Mouse (Mus musculus) lung, postnatal 0 days (tissue): ENCODE results near the gene Igsf8. TPM values are rescaled to one million over a fixed set of nuclear protein-coding genes. Genes with fewer than 3 reads are reported as not detected.

Experiments
- ATAC-seq: fragments of 200-750 bp; cut with Nextera tagmentation; 2 replicates; pipeline ENCODE4 v1.8.0; 2017; ENCODE audit warnings: moderate library complexity
- DNase-seq: peaks from one replicate; pipeline ENCODE4 v3.0.0-alpha.2; 2016; ENCODE audit warnings: low spot score
- H3K27ac ChIP-seq: fragments of 300-500 bp; sonication (generic); 2 replicates; pipeline ENCODE4 v1.5.1; 2014; ENCODE audit warnings: antibody characterized with exemption, mild to moderate bottlenecking, low read length, mixed read lengths
- H3K27me3 ChIP-seq: fragments of 300-500 bp; sonication (generic); replicated peaks from 2 replicates; pipeline ENCODE4 v1.6.1; 2014; ENCODE audit warnings: low read length, mixed read lengths; ENCODE audit not compliant: insufficient read depth
- H3K36me3 ChIP-seq: fragments of 300-500 bp; sonication (generic); 2 replicates; pipeline ENCODE4 v1.6.1; 2014; ENCODE audit warnings: low read length, mixed read lengths; ENCODE audit not compliant: insufficient read depth
- H3K4me1 ChIP-seq: fragments of 300-500 bp; sonication (generic); 2 replicates; pipeline ENCODE4 v1.6.1; 2014; ENCODE audit warnings: antibody characterized with exemption, low read depth, low read length, mixed read lengths; ENCODE audit not compliant: insufficient read depth
- H3K4me2 ChIP-seq: fragments of 300-500 bp; sonication (generic); replicated peaks from 2 replicates; pipeline ENCODE4 v1.6.1; 2014; ENCODE audit warnings: low read depth, mild to moderate bottlenecking, low read length, moderate library complexity, mixed read lengths
- H3K4me3 ChIP-seq: fragments of 300-500 bp; sonication (generic); 2 replicates; pipeline ENCODE4 v1.5.1; 2014; ENCODE audit warnings: low read depth, low read length
- H3K9ac ChIP-seq: fragments of 300-500 bp; sonication (generic); replicated peaks from 2 replicates; pipeline ENCODE4 v1.6.1; 2014; ENCODE audit warnings: low read depth, mild to moderate bottlenecking
- H3K9me3 ChIP-seq: fragments of 300-500 bp; sonication (generic); 2 replicates; pipeline ENCODE4 v1.6.1; 2016; ENCODE audit warnings: low read length, mixed read lengths
- CTCF ChIP-seq: IDR thresholded peaks from 2 replicates; pipeline ENCODE4 v1.5.1; 2016; ENCODE audit warnings: antibody characterized with exemption, mild to moderate bottlenecking
- EP300 ChIP-seq: IDR thresholded peaks from 2 replicates; pipeline ENCODE4 v1.6.1; 2016; ENCODE audit warnings: antibody characterized with exemption, mild to moderate bottlenecking, control low read depth
- WGBS: fragments of 180-500 bp; shearing (Covaris S2); extraction: QIAGEN DNeasy Blood & Tissue Kit; methylation state at CpG from one replicate; pipeline ENCODE4 v1.1.7; 2014; 5-methylcytosine and 5-hydroxymethylcytosine counted together
- polyA plus RNA-seq: library from polyadenylated mRNA; unstranded; fragments of >200 nt; fragmentation: Nextera tagmentation; extraction: Ambion mirVana; gene quantifications from 2 replicates; pipeline ENCODE4 v1.2.1, GENCODE M21; 2015

Gene Igsf8
- polyA plus RNA-seq, 1 experiment from 2014 or later, result 30.0 TPM

- TF ChIP-seq CTCF (no peak), EP300 (no peak)
- no peaks in the 10 kb centered on the region for H3K9me3 ChIP-seq
- H3K4me2 ChIP-seq, result no peak overlapping the region
- H3K4me1 ChIP-seq, result no peaks in the 10 kb centered on the region; the same call in 1 of the 2 replicates
- H3K36me3 ChIP-seq, result no peaks in the 10 kb centered on the region
- WGBS, result 81% methylated on average over 13 of the region's 13 CpGs
- H3K4me3 ChIP-seq, result no peak overlapping the region
- H3K27me3 ChIP-seq, result no peaks in the 10 kb centered on the region
- ATAC-seq, result no peak
- H3K9ac ChIP-seq, result no peak overlapping the region
- no peak overlapping the region for H3K27ac ChIP-seq
- DNase-seq, result no peak
These were observed 16.9 kb downstream of the Igsf8 start for GRCm38 (mm10) chr1:172278328-172278727.

DNA sequence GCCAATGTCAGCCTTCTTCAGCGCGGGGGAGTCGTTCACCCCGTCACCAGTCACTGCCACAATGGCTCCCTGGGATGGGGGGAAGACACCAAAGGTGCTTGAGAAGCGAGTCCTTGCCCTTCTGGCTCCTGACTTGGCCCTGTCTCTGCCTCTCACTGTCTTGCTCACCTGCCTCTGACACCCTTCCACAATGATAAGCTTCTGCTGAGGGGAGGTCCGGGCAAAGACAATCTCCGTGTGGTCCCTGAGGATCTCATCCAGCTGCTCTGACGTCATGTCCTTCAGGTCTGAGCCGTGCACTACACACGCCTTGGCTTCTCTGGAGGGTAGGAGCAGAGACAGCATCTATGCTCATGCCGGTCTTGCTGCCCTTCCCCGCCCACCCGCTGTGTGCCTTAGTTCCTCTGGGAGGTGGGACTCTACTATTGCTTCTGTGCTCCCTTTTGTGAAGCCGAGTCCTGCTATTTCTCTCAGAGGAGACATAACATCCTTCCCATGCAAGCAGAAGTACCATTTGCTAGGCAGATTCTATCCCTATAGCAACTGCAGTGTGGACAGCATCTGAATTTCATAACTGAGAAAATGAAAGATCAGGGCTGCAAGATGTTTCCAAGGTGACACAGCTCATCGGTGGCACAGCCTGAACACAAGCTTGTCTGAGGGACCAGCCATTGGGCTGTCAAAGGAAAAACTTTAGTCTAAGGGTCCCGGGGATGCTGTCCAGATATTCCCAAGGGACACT lies 18.5 kb downstream of the Igsf8 start:
- no peaks in the 10 kb centered on the region for H3K36me3 ChIP-seq
- H3K9me3 ChIP-seq, result no peaks in the 10 kb centered on the region
- H3K4me2 ChIP-seq, result no peak overlapping the region
- no peaks in the 10 kb centered on the region for H3K27me3 ChIP-seq
- H3K9ac ChIP-seq, result no peak overlapping the region
- H3K4me1 ChIP-seq, result no peaks in the 10 kb centered on the region; the same call in 1 of the 2 replicates
- ATAC-seq, result no peak
- no peak for DNase-seq
- H3K4me3 ChIP-seq, result no peak overlapping the region
- whole genome bisulfite sequencing, result 76% methylated on average over 16 of the region's 16 CpGs
- H3K27ac ChIP-seq, result no peak overlapping the region
- TF ChIP-seq EP300, result no peak

DNA sequence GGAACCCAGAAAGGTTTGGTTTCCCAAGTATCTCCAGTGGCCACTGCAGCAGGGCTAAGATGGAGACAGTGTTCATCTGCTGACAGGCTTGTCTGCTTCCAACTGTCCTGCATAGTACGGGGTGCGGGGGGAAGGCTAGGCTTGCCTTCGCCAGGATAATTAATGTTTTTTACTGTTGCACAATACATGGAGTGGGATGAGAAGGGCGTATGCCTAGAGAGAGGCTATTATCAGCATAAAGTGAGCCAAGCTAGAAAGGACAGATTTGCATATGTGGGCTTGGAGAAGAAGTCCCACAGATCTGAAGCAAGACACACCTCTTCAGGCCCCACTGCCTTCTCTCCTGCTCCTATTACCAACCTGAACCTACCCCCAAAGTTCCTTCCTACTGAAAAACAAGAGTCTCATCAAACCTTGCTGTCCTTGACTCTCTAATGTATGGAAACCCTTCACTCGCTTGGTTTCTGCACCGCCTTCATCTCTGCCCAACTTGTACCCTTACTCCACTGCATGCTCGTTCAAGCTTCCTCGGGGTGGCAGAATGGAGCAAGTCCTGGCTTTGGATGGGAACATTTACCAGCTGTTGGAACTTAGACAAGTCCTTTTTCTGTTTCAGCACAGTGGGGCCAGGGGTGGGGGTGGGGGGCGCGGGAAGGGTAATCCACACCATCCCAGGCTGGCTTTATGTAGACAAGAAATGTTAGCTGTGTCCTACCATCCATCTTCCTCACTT lies 20.2 kb downstream of the Igsf8 start:
- H3K4me2 ChIP-seq, result no peak overlapping the region
- 68% methylated on average over 10 of the region's 10 CpGs for WGBS
- H3K9me3 ChIP-seq, result no peaks in the 10 kb centered on the region
- no peaks in the 10 kb centered on the region for H3K27me3 ChIP-seq
- peak; percentile 80 for ATAC-seq
- DNase-seq, result peak; percentile 62
- H3K27ac ChIP-seq, result no peak overlapping the region
- TF ChIP-seq EP300, result no peak
- peak; percentile 41 for TF ChIP-seq CTCF
- no peak overlapping the region for H3K9ac ChIP-seq
- no peaks in the 10 kb centered on the region; the same call in 1 of the 2 replicates for H3K4me1 ChIP-seq
- H3K4me3 ChIP-seq, result no peak overlapping the region
- no peaks in the 10 kb centered on the region for H3K36me3 ChIP-seq

DNA sequence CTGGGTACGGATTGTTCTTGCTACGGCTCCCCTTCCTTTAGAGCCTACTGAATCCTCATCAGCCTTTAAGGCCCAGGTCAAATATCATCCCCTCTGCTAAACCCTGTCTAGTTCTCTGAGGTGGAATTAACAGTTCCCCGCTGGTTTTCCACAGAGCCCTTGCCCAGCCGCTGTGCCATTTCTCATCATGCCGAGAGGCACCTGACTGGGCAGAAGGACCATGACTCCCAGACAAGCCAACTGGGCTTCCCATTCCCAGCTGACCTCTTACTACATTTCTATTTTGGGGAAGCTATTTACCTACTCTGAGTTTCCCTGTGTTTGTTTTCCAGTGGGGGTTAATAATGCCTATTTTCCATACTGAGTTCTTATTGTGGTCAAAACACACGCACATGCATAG lies 21.6 kb downstream of the Igsf8 start:
- WGBS, result 94% methylated on average over 6 of the region's 6 CpGs

GRCm38 (mm10) chr1:172284221-172284620 lies 22.8 kb downstream of the Igsf8 start:
- Histone ChIP-seq H3K27ac (no peak overlapping the region), H3K27me3 (no peaks in the 10 kb centered on the region), H3K4me2 (no peak overlapping the region), H3K36me3 (no peaks in the 10 kb centered on the region), H3K9ac (no peak overlapping the region), H3K4me1 (no peaks in the 10 kb centered on the region; the same call in 1 of the 2 replicates), H3K9me3 (no peaks in the 10 kb centered on the region), H3K4me3 (no peak overlapping the region)
- DNase-seq, result no peak
- no peak for ATAC-seq
- WGBS, result 87% methylated on average over 14 of the region's 14 CpGs
- TF ChIP-seq EP300 (no peak), CTCF (no peak)

More for the DNA sequence above, 21.6 kb downstream of the Igsf8 start:
- Histone ChIP-seq H3K4me1 (no peaks in the 10 kb centered on the region; the same call in 1 of the 2 replicates), H3K4me3 (no peak overlapping the region), H3K4me2 (no peak overlapping the region), H3K27me3 (no peaks in the 10 kb centered on the region), H3K36me3 (no peaks in the 10 kb centered on the region), H3K27ac (no peak overlapping the region), H3K9me3 (no peaks in the 10 kb centered on the region), H3K9ac (no peak overlapping the region)
- no peak for DNase-seq
- TF ChIP-seq CTCF (no peak), EP300 (no peak)
- ATAC-seq, result no peak

- 75% methylated on average over 5 of the region's 5 CpGs for WGBS
- H3K27me3 ChIP-seq, result no peaks in the 10 kb centered on the region
- ATAC-seq (no peak), DNase-seq (no peak)
- no peaks in the 10 kb centered on the region; the same call in 1 of the 2 replicates for H3K4me1 ChIP-seq
- H3K4me3 ChIP-seq, result no peak overlapping the region
- H3K9ac ChIP-seq, result no peak overlapping the region
- H3K4me2 ChIP-seq, result no peak overlapping the region
- H3K27ac ChIP-seq, result no peak overlapping the region
- no peaks in the 10 kb centered on the region for H3K36me3 ChIP-seq
- H3K9me3 ChIP-seq, result no peaks in the 10 kb centered on the region
- TF ChIP-seq EP300 (no peak), CTCF (no peak)
These were observed 25.3 kb downstream of the Igsf8 start for GRCm38 (mm10) chr1:172286740-172287139.
